Mouse (Mus musculus): Measurements from ENCODE around the gene Naa50. TPM values are rescaled to one million over a fixed set of nuclear protein-coding genes. Genes with fewer than 3 reads are reported as not detected.

The Naa50 gene
- polyA plus RNA-seq, 1 experiment = 170 TPM

GRCm38 (mm10) chr16:44133187-44133586, 6.4 kb upstream of the Naa50 start:
- Histone ChIP-seq H3K27me3 (ENCODE audit: control insufficient read depth, insufficient read depth, low read length, poor library complexity, severe bottlenecking) (no peaks in the 10 kb centered on the region), H3K4me1 (ENCODE audit: control insufficient read depth, insufficient read depth, low read length) (no peaks in the 10 kb centered on the region), H3K9ac (ENCODE audit: low read depth, poor library complexity, severe bottlenecking) (no peak overlapping the region), H3K36me3 (ENCODE audit: control insufficient read depth, insufficient read depth, low read length, poor library complexity, severe bottlenecking) (no peaks in the 10 kb centered on the region; the same call in 1 of the 2 replicates), H3K9me3 (replicated peaks; ENCODE audit: control insufficient read depth, insufficient read depth, low read length, poor library complexity, severe bottlenecking) (no peaks in the 10 kb centered on the region), H3K4me3 (ENCODE audit: low read depth, low read length) (no peak overlapping the region), H3K27ac (ENCODE audit: insufficient read depth, low read length) (no peak overlapping the region)
- TF ChIP-seq EP300 (IDR thresholded peaks at IDR 0.05; ENCODE audit: insufficient read depth, low read depth, low read length) (no peak), POLR2A (IDR thresholded peaks at IDR 0.05; ENCODE audit: insufficient read depth, low read length) (no peak), CTCF (IDR thresholded peaks at IDR 0.05; ENCODE audit: low read depth, low read length) (no peak)

- Histone ChIP-seq H3K9me3 (replicated peaks; ENCODE audit: control insufficient read depth, insufficient read depth, low read length, poor library complexity, severe bottlenecking) (no peaks in the 10 kb centered on the region), H3K36me3 (ENCODE audit: control insufficient read depth, insufficient read depth, low read length, poor library complexity, severe bottlenecking) (no peaks in the 10 kb centered on the region), H3K27me3 (ENCODE audit: control insufficient read depth, insufficient read depth, low read length, poor library complexity, severe bottlenecking) (no peaks in the 10 kb centered on the region), H3K9ac (ENCODE audit: low read depth, poor library complexity, severe bottlenecking) (no peak overlapping the region), H3K4me1 (ENCODE audit: control insufficient read depth, insufficient read depth, low read length) (no peaks in the 10 kb centered on the region), H3K27ac (ENCODE audit: insufficient read depth, low read length) (no peak overlapping the region), H3K4me3 (ENCODE audit: low read depth, low read length) (no peak overlapping the region)
- TF ChIP-seq CTCF (IDR thresholded peaks at IDR 0.05; ENCODE audit: low read depth, low read length) (no peak), POLR2A (IDR thresholded peaks at IDR 0.05; ENCODE audit: insufficient read depth, low read length) (no peak), EP300 (IDR thresholded peaks at IDR 0.05; ENCODE audit: insufficient read depth, low read depth, low read length) (no peak)
Measured at GRCm38 (mm10) chr16:44136511-44137021, 3.1 kb upstream of the Naa50 start.

- Histone ChIP-seq H3K4me1 (ENCODE audit: control insufficient read depth, insufficient read depth, low read length) (no peaks in the 10 kb centered on the region), H3K4me3 (ENCODE audit: low read depth, low read length) (peak overlapping the region; percentile 90), H3K27ac (ENCODE audit: insufficient read depth, low read length) (peak overlapping the region; percentile 29), H3K9ac (ENCODE audit: low read depth, poor library complexity, severe bottlenecking) (peak overlapping the region; percentile 98), H3K36me3 (ENCODE audit: control insufficient read depth, insufficient read depth, low read length, poor library complexity, severe bottlenecking) (no peaks in the 10 kb centered on the region), H3K27me3 (ENCODE audit: control insufficient read depth, insufficient read depth, low read length, poor library complexity, severe bottlenecking) (no peaks in the 10 kb centered on the region), H3K9me3 (replicated peaks; ENCODE audit: control insufficient read depth, insufficient read depth, low read length, poor library complexity, severe bottlenecking) (no peaks in the 10 kb centered on the region)
- no peak for TF ChIP-seq EP300 (IDR thresholded peaks at IDR 0.05; ENCODE audit: insufficient read depth, low read depth, low read length)
- no peak for TF ChIP-seq CTCF (IDR thresholded peaks at IDR 0.05; ENCODE audit: low read depth, low read length)
- peak; percentile 84 for TF ChIP-seq POLR2A (IDR thresholded peaks at IDR 0.05; ENCODE audit: insufficient read depth, low read length)
Measured at GRCm38 (mm10) chr16:44138377-44138978, 1.2 kb upstream of the Naa50 start.

GRCm38 (mm10) chr16:44138979-44139535, 573 bp upstream of the Naa50 start:
- H3K27ac ChIP-seq (ENCODE audit: insufficient read depth, low read length) = peak overlapping the region; percentile 94
- 0 out of 2 replicates have a peak, but pooled peaks cover 3% of the 10 kb centered on the region for H3K36me3 ChIP-seq (ENCODE audit: control insufficient read depth, insufficient read depth, low read length, poor library complexity, severe bottlenecking)
- peak overlapping the region; percentile 90 for H3K4me3 ChIP-seq (ENCODE audit: low read depth, low read length)
- no peaks in the 10 kb centered on the region for H3K27me3 ChIP-seq (ENCODE audit: control insufficient read depth, insufficient read depth, low read length, poor library complexity, severe bottlenecking)
- TF ChIP-seq EP300 (IDR thresholded peaks at IDR 0.05; ENCODE audit: insufficient read depth, low read depth, low read length) = no peak
- peak; percentile 3 for TF ChIP-seq POLR2A (IDR thresholded peaks at IDR 0.05; ENCODE audit: insufficient read depth, low read length)
- no peaks in the 10 kb centered on the region for H3K4me1 ChIP-seq (ENCODE audit: control insufficient read depth, insufficient read depth, low read length)
- H3K9me3 ChIP-seq (replicated peaks; ENCODE audit: control insufficient read depth, insufficient read depth, low read length, poor library complexity, severe bottlenecking) = no peaks in the 10 kb centered on the region
- peak overlapping the region; percentile 98 for H3K9ac ChIP-seq (ENCODE audit: low read depth, poor library complexity, severe bottlenecking)

GRCm38 (mm10) chr16:44140186-44140787, 657 bp downstream of the Naa50 start:
- TF ChIP-seq EP300 (IDR thresholded peaks at IDR 0.05; ENCODE audit: insufficient read depth, low read depth, low read length) (no peak), POLR2A (IDR thresholded peaks at IDR 0.05; ENCODE audit: insufficient read depth, low read length) (no peak), CTCF (IDR thresholded peaks at IDR 0.05; ENCODE audit: low read depth, low read length) (peak; percentile 27)
- H3K36me3 ChIP-seq (ENCODE audit: control insufficient read depth, insufficient read depth, low read length, poor library complexity, severe bottlenecking) = peaks cover 3% of the 10 kb centered on the region; the same call in 1 of the 2 replicates
- H3K4me3 ChIP-seq (ENCODE audit: low read depth, low read length) = peak overlapping the region; percentile 99
- H3K27me3 ChIP-seq (ENCODE audit: control insufficient read depth, insufficient read depth, low read length, poor library complexity, severe bottlenecking) = no peaks in the 10 kb centered on the region
- H3K4me1 ChIP-seq (ENCODE audit: control insufficient read depth, insufficient read depth, low read length) = no peaks in the 10 kb centered on the region
- no peaks in the 10 kb centered on the region for H3K9me3 ChIP-seq (replicated peaks; ENCODE audit: control insufficient read depth, insufficient read depth, low read length, poor library complexity, severe bottlenecking)
- peak overlapping the region; percentile 81 for H3K27ac ChIP-seq (ENCODE audit: insufficient read depth, low read length)
- H3K9ac ChIP-seq (ENCODE audit: low read depth, poor library complexity, severe bottlenecking) = peak overlapping the region; percentile 98

GRCm38 (mm10) chr16:44141483-44141882, 1.9 kb downstream of the Naa50 start:
- Histone ChIP-seq H3K9ac (ENCODE audit: low read depth, poor library complexity, severe bottlenecking) (peak overlapping the region; percentile 98), H3K4me1 (ENCODE audit: control insufficient read depth, insufficient read depth, low read length) (no peaks in the 10 kb centered on the region), H3K9me3 (replicated peaks; ENCODE audit: control insufficient read depth, insufficient read depth, low read length, poor library complexity, severe bottlenecking) (no peaks in the 10 kb centered on the region), H3K27ac (ENCODE audit: insufficient read depth, low read length) (no peak overlapping the region), H3K4me3 (ENCODE audit: low read depth, low read length) (peak overlapping the region; percentile 17), H3K27me3 (ENCODE audit: control insufficient read depth, insufficient read depth, low read length, poor library complexity, severe bottlenecking) (no peaks in the 10 kb centered on the region), H3K36me3 (ENCODE audit: control insufficient read depth, insufficient read depth, low read length, poor library complexity, severe bottlenecking) (peaks cover 3% of the 10 kb centered on the region; the same call in 1 of the 2 replicates)
- TF ChIP-seq POLR2A (IDR thresholded peaks at IDR 0.05; ENCODE audit: insufficient read depth, low read length) (no peak), EP300 (IDR thresholded peaks at IDR 0.05; ENCODE audit: insufficient read depth, low read depth, low read length) (no peak), CTCF (IDR thresholded peaks at IDR 0.05; ENCODE audit: low read depth, low read length) (no peak)
